Mouse (Mus musculus) lung, embryonic 16.5 days (tissue): ENCODE measurements around the gene Gm3880. TPM values are rescaled to one million over a fixed set of nuclear protein-coding genes. Genes with fewer than 3 reads are reported as not detected.
"Not testable (repeated sequence)": the region's sequence is repeated elsewhere in the genome, so short reads cannot be mapped to it uniquely, and the experiment has no call there.

Experiments used
- ATAC-seq: fragments of 200-750 bp; cut with Nextera tagmentation; 2 replicates; pipeline ENCODE4 v1.8.0; 2017; ENCODE audit warnings: low read depth, mild to moderate bottlenecking, moderate library complexity
- H3K27ac ChIP-seq: fragments of 300-500 bp; sonication (generic); 2 replicates; pipeline ENCODE4 v1.5.1; 2014; ENCODE audit warnings: mild to moderate bottlenecking, control low read depth, low read length
- H3K27me3 ChIP-seq: fragments of 300-500 bp; sonication (generic); 2 replicates; pipeline ENCODE4 v1.6.1; 2014; ENCODE audit warnings: low read depth, low read length, mixed read lengths; ENCODE audit not compliant: control insufficient read depth, insufficient read depth
- H3K36me3 ChIP-seq: fragments of 300-500 bp; sonication (generic); 2 replicates; pipeline ENCODE4 v1.6.1; 2014; ENCODE audit warnings: low read length; ENCODE audit not compliant: control insufficient read depth, insufficient read depth
- H3K4me1 ChIP-seq: fragments of 300-500 bp; sonication (generic); replicated peaks from 2 replicates; pipeline ENCODE4 v1.6.1; 2014; ENCODE audit warnings: low read length, mixed read lengths; ENCODE audit not compliant: control insufficient read depth, insufficient read depth
- H3K4me2 ChIP-seq: fragments of 300-500 bp; sonication (generic); 2 replicates; pipeline ENCODE4 v1.6.1; 2014; ENCODE audit warnings: low read depth, low read length, control low read depth
- H3K4me3 ChIP-seq: fragments of 300-500 bp; sonication (generic); 2 replicates; pipeline ENCODE4 v1.5.1; 2014; ENCODE audit warnings: mild to moderate bottlenecking, low read length, control low read depth
- H3K9ac ChIP-seq: fragments of 300-500 bp; sonication (generic); 2 replicates; pipeline ENCODE4 v1.6.1; 2014; ENCODE audit warnings: low read length, control low read depth
- H3K9me3 ChIP-seq: fragments of 300-500 bp; sonication (generic); 2 replicates; pipeline ENCODE4 v1.6.1; 2016; ENCODE audit warnings: low read length; ENCODE audit not compliant: control insufficient read depth
- WGBS: fragments of 180-500 bp; shearing (Covaris S2); extraction: QIAGEN DNeasy Blood & Tissue Kit; methylation state at CpG from one replicate; pipeline ENCODE4 v1.1.7; 2014; 5-methylcytosine and 5-hydroxymethylcytosine counted together
- polyA plus RNA-seq: library from polyadenylated mRNA; unstranded; fragments of >200 nt; fragmentation: Nextera tagmentation; extraction: Ambion mirVana; gene quantifications from 2 replicates; pipeline ENCODE4 v1.2.1, GENCODE M21; 2015

Gene Gm3880
- not detected in 2 replicates for polyA plus RNA-seq

- not testable (repeated sequence) for ATAC-seq, H3K36me3 ChIP-seq
- 87% methylated on average over 4 of the region's 5 CpGs for whole genome bisulfite sequencing
Observed at GRCm38 (mm10) chrX:102686872-102687271, at the start of gene Gm3880. Gene Gm3880, minus strand, starts transcription at chrX:102686972.

GRCm38 (mm10) chrX:102724226-102724625 lies 37.5 kb upstream of the Gm3880 start:
- H3K4me1 ChIP-seq, H3K9ac ChIP-seq, H3K4me3 ChIP-seq, H3K9me3 ChIP-seq, H3K4me2 ChIP-seq, H3K27ac ChIP-seq, H3K27me3 ChIP-seq, H3K36me3 ChIP-seq, ATAC-seq: not testable (repeated sequence)
- 88% methylated on average over 6 of the region's 6 CpGs for WGBS

More at GRCm38 (mm10) chrX:102686872-102687271, at the start of gene Gm3880:
- not testable (repeated sequence) for H3K27ac ChIP-seq, H3K9ac ChIP-seq, H3K4me3 ChIP-seq, H3K9me3 ChIP-seq, H3K27me3 ChIP-seq, H3K4me1 ChIP-seq, H3K4me2 ChIP-seq

GRCm38 (mm10) chrX:102707535-102707934 lies 20.8 kb upstream of the Gm3880 start, which contains the start of the genes Gm9112 and Dmrtc1b:
Gene Gm9112, minus strand, starts transcription at chrX:102707635.
Gene Dmrtc1b, plus strand, starts transcription at chrX:102707865.
- not testable (repeated sequence) for H3K4me2 ChIP-seq, H3K27ac ChIP-seq, H3K9me3 ChIP-seq, H3K36me3 ChIP-seq, H3K4me3 ChIP-seq, H3K4me1 ChIP-seq, ATAC-seq, H3K9ac ChIP-seq, H3K27me3 ChIP-seq
- WGBS: 73% methylated on average over 7 of the region's 10 CpGs

GRCm38 (mm10) chrX:102700636-102701035 lies 13.9 kb upstream of the Gm3880 start:
- H3K4me2 ChIP-seq, H3K27ac ChIP-seq, H3K4me1 ChIP-seq, H3K4me3 ChIP-seq, ATAC-seq, H3K9ac ChIP-seq, H3K9me3 ChIP-seq, H3K36me3 ChIP-seq, H3K27me3 ChIP-seq: not testable (repeated sequence)
- WGBS: 59% methylated on average over 3 of the region's 3 CpGs

GRCm38 (mm10) chrX:102689252-102689651 lies 2.5 kb upstream of the Gm3880 start:
- H3K4me1 ChIP-seq, H3K4me2 ChIP-seq, H3K9me3 ChIP-seq, H3K27ac ChIP-seq, H3K4me3 ChIP-seq, ATAC-seq, H3K36me3 ChIP-seq, H3K27me3 ChIP-seq, H3K9ac ChIP-seq: not testable (repeated sequence)
- WGBS: 22% methylated on average over 4 of the region's 4 CpGs

- H3K9ac ChIP-seq, H3K27me3 ChIP-seq, H3K4me2 ChIP-seq, H3K4me1 ChIP-seq, H3K9me3 ChIP-seq, H3K4me3 ChIP-seq, H3K36me3 ChIP-seq, H3K27ac ChIP-seq, ATAC-seq: not testable (repeated sequence)
- WGBS: 43% methylated on average over 3 of the region's 3 CpGs
Observed at GRCm38 (mm10) chrX:102684706-102685105, 2.1 kb downstream of the Gm3880 start.

GRCm38 (mm10) chrX:102666641-102667040 lies 20.1 kb downstream of the Gm3880 start:
- H3K9me3 ChIP-seq: no peaks in the 10 kb centered on the region
- no peak overlapping the region for H3K4me3 ChIP-seq
- H3K9ac ChIP-seq: no peak overlapping the region
- ATAC-seq: no peak
- H3K4me1 ChIP-seq: no peaks in the 10 kb centered on the region
- H3K4me2 ChIP-seq: no peak overlapping the region
- no peaks in the 10 kb centered on the region for H3K36me3 ChIP-seq
- 65% methylated on average over 2 of the region's 2 CpGs for WGBS
- no peak overlapping the region for H3K27ac ChIP-seq
- no peaks in the 10 kb centered on the region for H3K27me3 ChIP-seq

GRCm38 (mm10) chrX:102660712-102661111 lies 26.1 kb downstream of the Gm3880 start:
- H3K4me1 ChIP-seq: no peaks in the 10 kb centered on the region
- WGBS: 20% methylated on average over 3 of the region's 3 CpGs
- no peak overlapping the region for H3K4me3 ChIP-seq
- H3K9ac ChIP-seq: no peak overlapping the region
- no peak for ATAC-seq
- no peaks in the 10 kb centered on the region for H3K27me3 ChIP-seq
- no peak overlapping the region for H3K4me2 ChIP-seq
- H3K27ac ChIP-seq: no peak overlapping the region
- no peaks in the 10 kb centered on the region for H3K36me3 ChIP-seq
- no peaks in the 10 kb centered on the region for H3K9me3 ChIP-seq

- 91% methylated on average over 1 of the region's 1 CpGs for WGBS
- no peak for ATAC-seq
- H3K36me3 ChIP-seq: no peaks in the 10 kb centered on the region
- no peak overlapping the region for H3K4me2 ChIP-seq
- peaks cover 3% of the 10 kb centered on the region for H3K27me3 ChIP-seq
- H3K9me3 ChIP-seq: no peaks in the 10 kb centered on the region
- H3K9ac ChIP-seq: no peak overlapping the region
- H3K4me3 ChIP-seq: no peak overlapping the region
- H3K4me1 ChIP-seq: no peaks in the 10 kb centered on the region
- H3K27ac ChIP-seq: no peak overlapping the region
Observed at GRCm38 (mm10) chrX:102645691-102646090, 41.1 kb downstream of the Gm3880 start.

GRCm38 (mm10) chrX:102645146-102645545 lies 41.6 kb downstream of the Gm3880 start:
- H3K4me2 ChIP-seq: peak overlapping the region; percentile 52
- peaks cover 3% of the 10 kb centered on the region for H3K27me3 ChIP-seq
- no peak overlapping the region for H3K27ac ChIP-seq
- no peak for ATAC-seq
- H3K36me3 ChIP-seq: no peaks in the 10 kb centered on the region
- no peak overlapping the region for H3K9ac ChIP-seq
- no peaks in the 10 kb centered on the region for H3K9me3 ChIP-seq
- 45% methylated on average over 6 of the region's 6 CpGs for WGBS
- H3K4me3 ChIP-seq: peak overlapping the region; percentile 63
- no peaks in the 10 kb centered on the region for H3K4me1 ChIP-seq
